Mouse (Mus musculus) MEL (cell line): Measurements from ENCODE around the gene Eml2. TPM values are rescaled to one million over a fixed set of nuclear protein-coding genes. Genes with fewer than 3 reads are reported as not detected.

ENCODE experiments used
- DNase-seq: peaks from one replicate; pipeline ENCODE4 v3.0.0; 2011; ENCODE audit warnings: low read depth, low spot score
- H3K27ac ChIP-seq: 2 replicates; pipeline ENCODE4 v1.5.1; 2012; ENCODE audit warnings: low read depth, mild to moderate bottlenecking, control low read depth, low read length, moderate library complexity; ENCODE audit not compliant: control insufficient read depth
- H3K27me3 ChIP-seq, 2 experiments: fragments of 150-350 bp in 1 of 2; sonication (generic) in 1 of 2; 2 replicates each; pipeline ENCODE4 v1.6.1; 2012; ENCODE audit warnings: low read length in 2 of 2, mild to moderate bottlenecking in 2 of 2, improper control_type of control experiment in 1 of 2, moderate library complexity in 1 of 2; ENCODE audit not compliant: insufficient read depth in 2 of 2, control insufficient read depth in 1 of 2
- H3K36me3 ChIP-seq, 2 experiments: 2 replicates each; pipeline ENCODE4 v1.6.1; 2012 to 2014; ENCODE audit warnings: low read length in 2 of 2, improper control_type of control experiment in 1 of 2, inconsistent platforms in 1 of 2, mild to moderate bottlenecking in 1 of 2; ENCODE audit not compliant: insufficient read depth in 2 of 2, control insufficient read depth in 1 of 2
- H3K4me1 ChIP-seq, 2 experiments: fragments of 150-350 bp in 1 of 2; sonication (generic) in 1 of 2; 2 replicates each; pipeline ENCODE4 v1.6.1; 2012; ENCODE audit warnings: low read length in 2 of 2, improper control_type of control experiment in 1 of 2, mild to moderate bottlenecking in 1 of 2; ENCODE audit not compliant: insufficient read depth in 2 of 2, control insufficient read depth in 1 of 2
- H3K4me3 ChIP-seq, 2 experiments: fragments of 150-350 bp in 1 of 2; sonication (generic) in 1 of 2; 2 replicates each; pipeline ENCODE4 v1.5.1; 2012; ENCODE audit warnings: low read depth in 2 of 2, low read length in 2 of 2, mild to moderate bottlenecking in 2 of 2, moderate library complexity in 2 of 2, control low read depth in 1 of 2, improper control_type of control experiment in 1 of 2; ENCODE audit not compliant: control insufficient read depth in 1 of 2, insufficient read depth in 1 of 2
- H3K79me2 ChIP-seq: 2 replicates; pipeline ENCODE4 v1.6.1; 2012; ENCODE audit warnings: mild to moderate bottlenecking, low read length, moderate library complexity; ENCODE audit not compliant: control insufficient read depth, poor library complexity, insufficient read depth
- H3K9ac ChIP-seq: 2 replicates; pipeline ENCODE4 v1.6.1; 2012; ENCODE audit warnings: low read depth, mild to moderate bottlenecking, control low read depth, low read length, moderate library complexity; ENCODE audit not compliant: control insufficient read depth, poor library complexity, severe bottlenecking
- H3K9me3 ChIP-seq: fragments of 150-350 bp; sonication (generic); replicated peaks from 2 replicates; pipeline ENCODE4 v1.6.1; 2012; ENCODE audit warnings: mild to moderate bottlenecking, low read length, improper control_type of control experiment, moderate library complexity; ENCODE audit not compliant: insufficient read depth
- BHLHE40 ChIP-seq: IDR thresholded peaks from 2 replicates; pipeline ENCODE4 v1.6.1; 2012; ENCODE audit warnings: low read depth, mild to moderate bottlenecking, inconsistent platforms, low read length, improper control_type of control experiment, borderline replicate concordance
- CHD2 ChIP-seq: IDR thresholded peaks from 2 replicates; pipeline ENCODE4 v1.6.1; 2011; ENCODE audit warnings: low read length, improper control_type of control experiment
- CTCF ChIP-seq, 3 experiments: IDR thresholded peaks in 2 of 3; conservative IDR thresholded peaks in 1 of 3; 2 replicates each; pipeline ENCODE4 v1.5.1; 2011 to 2012; ENCODE audit warnings: low read length in 3 of 3, low read depth in 2 of 3, mild to moderate bottlenecking in 2 of 3, improper control_type of control experiment in 1 of 3, inconsistent platforms in 1 of 3, mixed read lengths in 1 of 3, moderate library complexity in 1 of 3; ENCODE audit not compliant: control insufficient read depth in 1 of 3, insufficient read depth in 1 of 3, poor library complexity in 1 of 3, severe bottlenecking in 1 of 3
- E2F4 ChIP-seq: IDR thresholded peaks from 2 replicates; pipeline ENCODE4 v1.6.1; 2011; ENCODE audit warnings: low read depth, low read length, improper control_type of control experiment, borderline replicate concordance
- ELF1 ChIP-seq: IDR thresholded peaks from 2 replicates; pipeline ENCODE4 v1.6.1; 2014; ENCODE audit warnings: low read depth, mild to moderate bottlenecking, inconsistent platforms, low read length, improper control_type of control experiment, moderate library complexity
- EP300 ChIP-seq, 2 experiments: IDR thresholded peaks; 2 replicates each; pipeline ENCODE4 v1.6.1; 2011; ENCODE audit warnings: improper control_type of control experiment in 2 of 2, low read length in 2 of 2, low read depth in 1 of 2, mild to moderate bottlenecking in 1 of 2
- ETS1 ChIP-seq: IDR thresholded peaks from 2 replicates; pipeline ENCODE4 v1.6.1; 2012; ENCODE audit warnings: low read depth, mild to moderate bottlenecking, inconsistent platforms, low read length, improper control_type of control experiment, moderate library complexity
- GABPA ChIP-seq: IDR thresholded peaks from 2 replicates; pipeline ENCODE4 v1.6.1; 2012; ENCODE audit warnings: low read depth, mild to moderate bottlenecking, inconsistent platforms, low read length, improper control_type of control experiment, moderate library complexity
- GATA1 ChIP-seq: IDR thresholded peaks from 2 replicates; pipeline ENCODE4 v1.6.1; 2011; ENCODE audit warnings: low read depth, low read length, improper control_type of control experiment
- HCFC1 ChIP-seq: IDR thresholded peaks from 2 replicates; pipeline ENCODE4 v1.6.1; 2012; ENCODE audit warnings: low read depth, mild to moderate bottlenecking, inconsistent platforms, low read length, improper control_type of control experiment, moderate library complexity
- JUND ChIP-seq: IDR thresholded peaks from 2 replicates; pipeline ENCODE4 v1.6.1; 2011; ENCODE audit warnings: low read depth, mild to moderate bottlenecking, improper control_type of control experiment, low read length
- KAT2A ChIP-seq: conservative IDR thresholded peaks from 2 replicates; pipeline ENCODE4 v1.6.1; 2012; ENCODE audit warnings: low read depth, low read length, improper control_type of control experiment, inconsistent platforms
- MAFK ChIP-seq: IDR thresholded peaks from 2 replicates; pipeline ENCODE4 v1.6.1; 2011; ENCODE audit warnings: low read depth, mild to moderate bottlenecking, low read length, improper control_type of control experiment, borderline replicate concordance
- MAX ChIP-seq: IDR thresholded peaks from 2 replicates; pipeline ENCODE4 v1.6.1; 2011; ENCODE audit warnings: low read length, improper control_type of control experiment
- MAZ ChIP-seq: IDR thresholded peaks from 2 replicates; pipeline ENCODE4 v1.6.1; 2012; ENCODE audit warnings: low read depth, mild to moderate bottlenecking, inconsistent platforms, low read length, improper control_type of control experiment
- MEF2A ChIP-seq: IDR thresholded peaks from 2 replicates; pipeline ENCODE4 v1.6.1; 2014; ENCODE audit warnings: low read depth, mild to moderate bottlenecking, inconsistent platforms, low read length, improper control_type of control experiment; ENCODE audit not compliant: poor library complexity, insufficient replicate concordance, severe bottlenecking; ENCODE audit errors: extremely low read depth
- MXI1 ChIP-seq: IDR thresholded peaks from 2 replicates; pipeline ENCODE4 v1.6.1; 2011; ENCODE audit warnings: mild to moderate bottlenecking, low read depth, low read length, improper control_type of control experiment
- MYB ChIP-seq: IDR thresholded peaks from 2 replicates; pipeline ENCODE4 v1.6.1; 2011; ENCODE audit warnings: mild to moderate bottlenecking, low read depth, low read length, improper control_type of control experiment
- MYC ChIP-seq: IDR thresholded peaks from 2 replicates; pipeline ENCODE4 v1.6.1; 2011; ENCODE audit warnings: low read depth, mild to moderate bottlenecking, low read length, improper control_type of control experiment, moderate library complexity
- NELFE ChIP-seq: IDR thresholded peaks from 2 replicates; pipeline ENCODE4 v1.6.1; 2011; ENCODE audit warnings: low read depth, low read length, improper control_type of control experiment
- NRF1 ChIP-seq: IDR thresholded peaks from 2 replicates; pipeline ENCODE4 v1.6.1; 2014; ENCODE audit warnings: low read depth, mild to moderate bottlenecking, inconsistent platforms, low read length, improper control_type of control experiment, moderate library complexity; ENCODE audit not compliant: poor library complexity, insufficient read depth, severe bottlenecking
- POLR2A ChIP-seq, 2 experiments: IDR thresholded peaks; 2 replicates each; pipeline ENCODE4 v1.6.1; 2011 to 2012; ENCODE audit warnings: low read length in 2 of 2, mild to moderate bottlenecking in 2 of 2, control low read depth in 1 of 2, improper control_type of control experiment in 1 of 2, low read depth in 1 of 2, moderate library complexity in 1 of 2; ENCODE audit not compliant: control insufficient read depth in 1 of 2, insufficient read depth in 1 of 2, poor library complexity in 1 of 2
- POLR2AphosphoS2 ChIP-seq: IDR thresholded peaks from 2 replicates; pipeline ENCODE4 v1.6.1; 2011; ENCODE audit warnings: low read length, improper control_type of control experiment
- POLR2AphosphoS5 ChIP-seq: IDR thresholded peaks from 2 replicates; pipeline ENCODE4 v1.6.1; 2012; ENCODE audit warnings: low read depth, borderline replicate concordance, mild to moderate bottlenecking, inconsistent platforms, low read length, moderate library complexity, mixed read lengths
- RCOR1 ChIP-seq: IDR thresholded peaks from 2 replicates; pipeline ENCODE4 v1.6.1; 2012; ENCODE audit warnings: low read depth, mild to moderate bottlenecking, inconsistent platforms, low read length, improper control_type of control experiment
- SIN3A ChIP-seq: IDR thresholded peaks from 2 replicates; pipeline ENCODE4 v1.6.1; 2012; ENCODE audit warnings: low read length, improper control_type of control experiment, inconsistent platforms
- SMC3 ChIP-seq: IDR thresholded peaks from 2 replicates; pipeline ENCODE4 v1.6.1; 2011; ENCODE audit warnings: low read depth, low read length, improper control_type of control experiment
- TAL1 ChIP-seq: IDR thresholded peaks from 2 replicates; pipeline ENCODE4 v1.6.1; 2012; ENCODE audit warnings: mild to moderate bottlenecking, inconsistent platforms, low read length, moderate library complexity, mixed read lengths
- TBP ChIP-seq: IDR thresholded peaks from 2 replicates; pipeline ENCODE4 v1.8.0; 2011; ENCODE audit warnings: low read depth, low read length, improper control_type of control experiment
- TCF12 ChIP-seq: IDR thresholded peaks from 2 replicates; pipeline ENCODE4 v1.6.1; 2014; ENCODE audit warnings: low read depth, mild to moderate bottlenecking, inconsistent platforms, low read length, improper control_type of control experiment, moderate library complexity
- UBTF ChIP-seq: IDR thresholded peaks from 2 replicates; pipeline ENCODE4 v1.6.1; 2012; ENCODE audit warnings: low read depth, mild to moderate bottlenecking, inconsistent platforms, low read length, improper control_type of control experiment, moderate library complexity, borderline replicate concordance; ENCODE audit not compliant: insufficient read depth
- USF1 ChIP-seq: IDR thresholded peaks from 2 replicates; pipeline ENCODE4 v1.6.1; 2014; ENCODE audit warnings: low read depth, mild to moderate bottlenecking, inconsistent platforms, low read length, improper control_type of control experiment, moderate library complexity
- USF2 ChIP-seq, 2 experiments: IDR thresholded peaks; 2 replicates each; pipeline ENCODE4 v1.6.1; 2011 to 2012; ENCODE audit warnings: improper control_type of control experiment in 2 of 2, low read length in 2 of 2, borderline replicate concordance in 1 of 2, inconsistent platforms in 1 of 2, low read depth in 1 of 2, mild to moderate bottlenecking in 1 of 2; ENCODE audit not compliant: insufficient read depth in 1 of 2
- ZC3H11A ChIP-seq: IDR thresholded peaks from 2 replicates; pipeline ENCODE4 v1.6.1; 2012; ENCODE audit warnings: low read depth, mild to moderate bottlenecking, inconsistent platforms, low read length, improper control_type of control experiment
- ZKSCAN1 ChIP-seq: IDR thresholded peaks from 2 replicates; pipeline ENCODE4 v1.6.1; 2012; ENCODE audit warnings: low read depth, mild to moderate bottlenecking, inconsistent platforms, low read length, improper control_type of control experiment, moderate library complexity
- ZMIZ1 ChIP-seq: IDR thresholded peaks from 2 replicates; pipeline ENCODE4 v1.6.1; 2012; ENCODE audit warnings: low read depth, mild to moderate bottlenecking, inconsistent platforms, low read length, improper control_type of control experiment, moderate library complexity
- ZNF384 ChIP-seq: IDR thresholded peaks from 2 replicates; pipeline ENCODE4 v1.6.1; 2012; ENCODE audit warnings: low read depth, mild to moderate bottlenecking, inconsistent platforms, low read length, improper control_type of control experiment
- polyA plus RNA-seq, 2 experiments: library from polyadenylated mRNA; stranded (reverse) in 1 of 2; unstranded in 1 of 2; fragments of >175 nt in 1 of 2; fragments of >200 nt in 1 of 2; gene quantifications; 2 replicates each; pipeline versions ENCODE4 v1.2.1 to v1.2.4; 2012; ENCODE audit warnings: low replicate concordance in 2 of 2, low read depth in 1 of 2; ENCODE audit not compliant: insufficient read length in 2 of 2, insufficient read depth in 1 of 2, missing spikeins in 1 of 2
- total RNA-seq: library from RNA; depleted of rRNA; stranded (reverse); fragments of 300-350 nt; gene quantifications from 2 replicates; pipeline ENCODE4 v1.2.3, GENCODE M21; 2012

The Eml2 gene
- total and polyA plus RNA-seq, 3 experiments: 22.0 to 43.6 TPM; not detected in 1

DNA sequence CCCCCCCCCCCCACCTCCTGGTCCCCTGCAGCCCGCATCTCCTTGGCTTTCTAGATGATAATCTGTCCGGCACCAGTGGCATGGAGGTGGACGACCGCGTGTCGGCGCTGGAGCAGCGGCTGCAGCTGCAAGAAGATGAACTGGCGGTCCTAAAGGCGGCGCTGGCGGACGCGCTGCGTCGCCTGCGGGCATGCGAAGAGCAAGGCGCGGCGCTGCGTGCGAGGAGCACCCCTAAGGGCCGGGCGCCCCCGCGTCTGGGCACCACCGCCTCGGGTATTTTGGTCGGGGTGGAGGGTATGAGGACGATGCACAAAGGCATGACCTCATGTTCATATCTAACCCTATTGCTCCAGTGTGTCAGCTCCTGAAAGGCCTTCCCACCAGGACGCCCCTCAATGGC, 3.0 kb downstream of the Eml2 start:
- no peaks in the 10 kb centered on the region for H3K27me3 ChIP-seq
- peak; percentile 87 for DNase-seq
- peak overlapping the region; percentile 68 for H3K9ac ChIP-seq
- peak overlapping the region; percentile 60 to 83 for H3K4me3 ChIP-seq
- H3K4me1 ChIP-seq: peaks cover 9 to 22% of the 10 kb centered on the region in 2 experiments
- H3K36me3 ChIP-seq: peaks cover 0 to 8% of the 10 kb centered on the region in 2 experiments; a peak in 2 of 4 replicates
- H3K27ac ChIP-seq: no peak overlapping the region; the same call in 1 of the 2 replicates
- no peaks in the 10 kb centered on the region for H3K9me3 ChIP-seq
- H3K79me2 ChIP-seq: no peaks in the 10 kb centered on the region
- TF ChIP-seq POLR2A (IDR thresholded peaks at IDR 0.05; ENCODE audit: control insufficient read depth in 1 of 2, insufficient read depth in 1 of 2, low read depth in 1 of 2, low read length in 2 of 2, poor library complexity in 1 of 2): no peak; a peak in 1 of 4 replicates
- TF ChIP-seq MEF2A: no peak
- no peak for TF ChIP-seq JUND
- TF ChIP-seq SIN3A: peak; percentile 45; the same call in 1 of the 2 replicates
- TF ChIP-seq CTCF (IDR thresholded peaks at IDR 0.05 in 2 of 3, conservative IDR thresholded peaks at IDR 0.05 in 1 of 3; ENCODE audit: control insufficient read depth in 1 of 3, insufficient read depth in 1 of 3, low read depth in 2 of 3, low read length in 3 of 3, poor library complexity in 1 of 3, severe bottlenecking in 1 of 3): peak in 2 of 3 experiments; percentile 96 to 98; a peak in 5 of 6 replicates
- TF ChIP-seq POLR2AphosphoS2: no peak
- no peak for TF ChIP-seq MYC
- TF ChIP-seq RCOR1: no peak
- TF ChIP-seq ZMIZ1: no peak
- TF ChIP-seq GATA1: no peak
- peak; percentile 85 for TF ChIP-seq SMC3
- peak; percentile 83 for TF ChIP-seq MAX
- TF ChIP-seq TAL1: no peak
- TF ChIP-seq UBTF: no peak; the same call in 1 of the 2 replicates
- TF ChIP-seq TBP: no peak
- peak; percentile 54; the same call in 1 of the 2 replicates for TF ChIP-seq HCFC1
- TF ChIP-seq ZNF384: no peak
- peak; percentile 69 for TF ChIP-seq ZC3H11A
- TF ChIP-seq BHLHE40: no peak
- no peak for TF ChIP-seq KAT2A
- 0 out of 2 replicates have a peak, but pooled peaks have one; percentile 15 for TF ChIP-seq ELF1
- no peak for TF ChIP-seq USF1
- TF ChIP-seq ZKSCAN1: no peak
- no peak; a peak in 1 of 4 replicates for TF ChIP-seq EP300 (IDR thresholded peaks at IDR 0.05; ENCODE audit: low read depth in 1 of 2, low read length in 2 of 2)
- TF ChIP-seq MXI1: peak; percentile 60; the same call in 1 of the 2 replicates
- TF ChIP-seq NRF1: 0 out of 2 replicates have a peak, but pooled peaks have one; percentile 23
- no peak for TF ChIP-seq POLR2AphosphoS5
- no peak for TF ChIP-seq E2F4
- no peak for TF ChIP-seq MAZ
- no peak for TF ChIP-seq MAFK
- TF ChIP-seq NELFE: no peak
- no peak for TF ChIP-seq GABPA
- peak; percentile 36; the same call in 1 of the 2 replicates for TF ChIP-seq ETS1
- peak; percentile 30; the same call in 1 of the 2 replicates for TF ChIP-seq TCF12
- TF ChIP-seq USF2 (IDR thresholded peaks at IDR 0.05; ENCODE audit: borderline replicate concordance in 1 of 2, insufficient read depth in 1 of 2, low read depth in 1 of 2, low read length in 2 of 2): no peak
- TF ChIP-seq MYB: no peak
- no peak for TF ChIP-seq CHD2
